Mouse (Mus musculus): Measurements from ENCODE around the gene Clcf1. TPM values are rescaled to one million over a fixed set of nuclear protein-coding genes. Genes with fewer than 3 reads are reported as not detected.

Clcf1 gene
- polyA plus RNA-seq, 1 experiment from 2014 or later, result 0.31 TPM

GRCm38 (mm10) chr19:4191528-4192250 is 22.3 kb upstream of the Clcf1 start, which contains the start of gene Ppp1ca:
TSS of gene Ppp1ca (plus strand) at chr19:4192065.
- Histone ChIP-seq H3K4me3 (ENCODE audit: low read depth, low read length) (peak within 1 kb of the TSS; percentile 97), H3K27me3 (ENCODE audit: control insufficient read depth, insufficient read depth, low read length) (no peaks in the 10 kb centered on the region), H3K9ac (ENCODE audit: low read length) (peak within 1 kb of the TSS; percentile 98), H3K4me2 (peak within 1 kb of the TSS; percentile 91), H3K4me1 (ENCODE audit: control insufficient read depth, insufficient read depth, low read length) (peaks cover 12% of the 10 kb centered on the region), H3K27ac (ENCODE audit: low read depth, low read length) (peak within 1 kb of the TSS; percentile 68), H3K9me3 (ENCODE audit: control insufficient read depth, low read length) (no peaks in the 10 kb centered on the region), H3K36me3 (ENCODE audit: control insufficient read depth, insufficient read depth, low read length) (peaks cover 17% of the 10 kb centered on the region)
- 8% methylated on average over 41 of the region's 47 CpGs for WGBS
- DNase-seq (ENCODE audit: low spot score, missing footprints), result peak; percentile 99
- ATAC-seq (ENCODE audit: low FRiP score), result peak; percentile 93

- ATAC-seq (ENCODE audit: low FRiP score), result peak; percentile 31
- DNase-seq (ENCODE audit: low spot score, missing footprints), result peak; percentile 94
- WGBS, result 1% methylated on average over 44 of the region's 52 CpGs
- Histone ChIP-seq H3K4me3 (ENCODE audit: low read depth, low read length) (peak overlapping the region; percentile 97), H3K9me3 (ENCODE audit: control insufficient read depth, low read length) (no peaks in the 10 kb centered on the region), H3K27me3 (ENCODE audit: control insufficient read depth, insufficient read depth, low read length) (no peaks in the 10 kb centered on the region), H3K36me3 (ENCODE audit: control insufficient read depth, insufficient read depth, low read length) (peaks cover 21% of the 10 kb centered on the region), H3K27ac (ENCODE audit: low read depth, low read length) (peak overlapping the region; percentile 68), H3K4me1 (ENCODE audit: control insufficient read depth, insufficient read depth, low read length) (peaks cover 12% of the 10 kb centered on the region), H3K9ac (ENCODE audit: low read length) (peak overlapping the region; percentile 98), H3K4me2 (peak overlapping the region; percentile 91)
These were observed 21.6 kb upstream of the Clcf1 start for GRCm38 (mm10) chr19:4192251-4192985.

- Histone ChIP-seq H3K9me3 (ENCODE audit: control insufficient read depth, low read length) (no peaks in the 10 kb centered on the region), H3K4me2 (peak overlapping the region; percentile 91), H3K4me3 (ENCODE audit: low read depth, low read length) (peak overlapping the region; percentile 97), H3K4me1 (ENCODE audit: control insufficient read depth, insufficient read depth, low read length) (peaks cover 12% of the 10 kb centered on the region), H3K36me3 (ENCODE audit: control insufficient read depth, insufficient read depth, low read length) (peaks cover 21% of the 10 kb centered on the region), H3K9ac (ENCODE audit: low read length) (peak overlapping the region; percentile 98), H3K27me3 (ENCODE audit: control insufficient read depth, insufficient read depth, low read length) (no peaks in the 10 kb centered on the region), H3K27ac (ENCODE audit: low read depth, low read length) (no peak overlapping the region)
- WGBS, result 71% methylated on average over 6 of the region's 6 CpGs
- DNase-seq (ENCODE audit: low spot score, missing footprints) (no peak), ATAC-seq (ENCODE audit: low FRiP score) (no peak)
These were observed 20.9 kb upstream of the Clcf1 start for GRCm38 (mm10) chr19:4193129-4193528.

- DNase-seq (ENCODE audit: low spot score, missing footprints) (no peak), ATAC-seq (ENCODE audit: low FRiP score) (no peak)
- H3K27ac ChIP-seq (ENCODE audit: low read depth, low read length), result no peak overlapping the region
- peaks cover 21% of the 10 kb centered on the region for H3K36me3 ChIP-seq (ENCODE audit: control insufficient read depth, insufficient read depth, low read length)
- H3K27me3 ChIP-seq (ENCODE audit: control insufficient read depth, insufficient read depth, low read length), result no peaks in the 10 kb centered on the region
- no peak overlapping the region for H3K4me3 ChIP-seq (ENCODE audit: low read depth, low read length)
- no peak overlapping the region for H3K9ac ChIP-seq (ENCODE audit: low read length)
- WGBS, result 91% methylated on average over 8 of the region's 8 CpGs
- H3K9me3 ChIP-seq (ENCODE audit: control insufficient read depth, low read length), result no peaks in the 10 kb centered on the region
- no peak overlapping the region for H3K4me2 ChIP-seq
- H3K4me1 ChIP-seq (ENCODE audit: control insufficient read depth, insufficient read depth, low read length), result peaks cover 12% of the 10 kb centered on the region
These were observed 19.9 kb upstream of the Clcf1 start for GRCm38 (mm10) chr19:4194021-4194724.

GRCm38 (mm10) chr19:4194776-4195650 is 19.0 kb upstream of the Clcf1 start:
- H3K4me1 ChIP-seq (ENCODE audit: control insufficient read depth, insufficient read depth, low read length), result peaks cover 12% of the 10 kb centered on the region
- H3K4me2 ChIP-seq, result no peak overlapping the region
- DNase-seq (ENCODE audit: low spot score, missing footprints) (no peak), ATAC-seq (ENCODE audit: low FRiP score) (no peak)
- 87% methylated on average over 12 of the region's 12 CpGs for WGBS
- H3K27me3 ChIP-seq (ENCODE audit: control insufficient read depth, insufficient read depth, low read length), result no peaks in the 10 kb centered on the region
- H3K9me3 ChIP-seq (ENCODE audit: control insufficient read depth, low read length), result no peaks in the 10 kb centered on the region
- H3K9ac ChIP-seq (ENCODE audit: low read length), result no peak overlapping the region
- H3K27ac ChIP-seq (ENCODE audit: low read depth, low read length), result no peak overlapping the region
- H3K4me3 ChIP-seq (ENCODE audit: low read depth, low read length), result no peak overlapping the region
- peaks cover 22% of the 10 kb centered on the region for H3K36me3 ChIP-seq (ENCODE audit: control insufficient read depth, insufficient read depth, low read length)

GRCm38 (mm10) chr19:4196048-4196447 is 18.0 kb upstream of the Clcf1 start:
- Histone ChIP-seq H3K4me2 (no peak overlapping the region), H3K9ac (ENCODE audit: low read length) (no peak overlapping the region), H3K27me3 (ENCODE audit: control insufficient read depth, insufficient read depth, low read length) (no peaks in the 10 kb centered on the region), H3K9me3 (ENCODE audit: control insufficient read depth, low read length) (no peaks in the 10 kb centered on the region), H3K36me3 (ENCODE audit: control insufficient read depth, insufficient read depth, low read length) (peaks cover 25% of the 10 kb centered on the region), H3K4me3 (ENCODE audit: low read depth, low read length) (no peak overlapping the region), H3K4me1 (ENCODE audit: control insufficient read depth, insufficient read depth, low read length) (peaks cover 22% of the 10 kb centered on the region), H3K27ac (ENCODE audit: low read depth, low read length) (no peak overlapping the region)
- WGBS, result 75% methylated on average over 2 of the region's 2 CpGs
- ATAC-seq (ENCODE audit: low FRiP score) (no peak), DNase-seq (ENCODE audit: low spot score, missing footprints) (no peak)

- Histone ChIP-seq H3K4me2 (no peak overlapping the region), H3K4me1 (ENCODE audit: control insufficient read depth, insufficient read depth, low read length) (peaks cover 20% of the 10 kb centered on the region), H3K36me3 (ENCODE audit: control insufficient read depth, insufficient read depth, low read length) (peaks cover 25% of the 10 kb centered on the region), H3K27ac (ENCODE audit: low read depth, low read length) (no peak overlapping the region), H3K9ac (ENCODE audit: low read length) (no peak overlapping the region), H3K9me3 (ENCODE audit: control insufficient read depth, low read length) (no peaks in the 10 kb centered on the region), H3K27me3 (ENCODE audit: control insufficient read depth, insufficient read depth, low read length) (no peaks in the 10 kb centered on the region), H3K4me3 (ENCODE audit: low read depth, low read length) (no peak overlapping the region)
- ATAC-seq (ENCODE audit: low FRiP score) (no peak), DNase-seq (ENCODE audit: low spot score, missing footprints) (no peak)
- WGBS, result 65% methylated on average over 5 of the region's 5 CpGs
These were observed 17.5 kb upstream of the Clcf1 start for GRCm38 (mm10) chr19:4196548-4196947.

- H3K27ac ChIP-seq (ENCODE audit: low read depth, low read length), result no peak overlapping the region
- H3K4me3 ChIP-seq (ENCODE audit: low read depth, low read length), result no peak overlapping the region
- H3K9me3 ChIP-seq (ENCODE audit: control insufficient read depth, low read length), result no peaks in the 10 kb centered on the region
- ATAC-seq (ENCODE audit: low FRiP score), result no peak
- H3K36me3 ChIP-seq (ENCODE audit: control insufficient read depth, insufficient read depth, low read length), result peaks cover 25% of the 10 kb centered on the region
- no peaks in the 10 kb centered on the region for H3K27me3 ChIP-seq (ENCODE audit: control insufficient read depth, insufficient read depth, low read length)
- no peak overlapping the region for H3K9ac ChIP-seq (ENCODE audit: low read length)
- H3K4me2 ChIP-seq, result no peak overlapping the region
- DNase-seq (ENCODE audit: low spot score, missing footprints), result no peak
- peaks cover 22% of the 10 kb centered on the region for H3K4me1 ChIP-seq (ENCODE audit: control insufficient read depth, insufficient read depth, low read length)
- 80% methylated on average over 3 of the region's 3 CpGs for WGBS
These were observed 16.9 kb upstream of the Clcf1 start for GRCm38 (mm10) chr19:4197180-4197579.

Data from midbrain, embryonic 11.5 days (tissue).